Mouse (Mus musculus): Measurements from ENCODE around the gene Tifa. TPM values are rescaled to one million over a fixed set of nuclear protein-coding genes. Genes with fewer than 3 reads are reported as not detected.
A peak's percentile ranks its signal among the peaks of the same experiment; 100 is the strongest.

Gene Tifa
- polyA plus RNA-seq, 1 experiment from 2014 or later = 3.1 TPM

DNA sequence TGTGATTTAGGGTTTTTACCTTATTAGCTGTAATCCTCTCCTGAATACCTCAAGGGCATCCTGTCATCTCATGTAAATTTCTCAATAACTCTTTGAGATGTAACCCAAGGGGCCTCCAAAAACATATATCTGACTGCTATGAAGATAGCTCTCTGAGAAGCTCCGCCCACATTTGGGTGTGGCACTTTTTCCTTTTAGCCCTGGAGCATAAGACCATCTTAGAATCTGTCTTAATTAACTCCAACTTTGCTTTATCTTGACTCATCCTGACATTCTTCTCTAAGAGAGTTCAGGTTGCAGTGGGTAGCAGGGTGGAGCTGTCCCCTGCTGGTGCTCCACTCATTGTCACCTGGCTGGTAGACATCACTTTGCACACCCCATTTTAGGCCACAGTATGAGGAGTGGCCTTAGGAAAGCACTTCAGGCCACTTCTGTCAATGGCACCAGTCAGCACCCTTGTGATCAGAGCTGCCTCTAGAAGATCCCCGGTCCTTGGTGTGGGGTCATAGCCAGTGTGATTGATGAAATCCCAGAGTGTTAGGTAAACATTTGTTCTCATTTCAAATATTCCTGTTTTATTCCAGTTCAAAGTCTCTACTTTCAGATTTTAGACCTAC is 53.8 kb downstream of the Tifa start:
- Histone ChIP-seq H3K9me3 (replicated peaks; ENCODE audit: control insufficient read depth, low read length, poor library complexity, severe bottlenecking) (no peaks in the 10 kb centered on the region; the same call in 1 of the 2 replicates), H3K27ac (ENCODE audit: low read length) (no peak overlapping the region), H3K36me3 (ENCODE audit: control insufficient read depth, insufficient read depth, low read length) (no peaks in the 10 kb centered on the region), H3K4me1 (ENCODE audit: control insufficient read depth, insufficient read depth, low read length) (no peaks in the 10 kb centered on the region; the same call in 1 of the 2 replicates), H3K9ac (ENCODE audit: low read depth, low read length) (no peak overlapping the region), H3K4me3 (ENCODE audit: low read depth, low read length) (no peak overlapping the region), H3K4me2 (ENCODE audit: low read length) (no peak overlapping the region), H3K27me3 (ENCODE audit: control insufficient read depth, insufficient read depth, low read depth, low read length) (no peaks in the 10 kb centered on the region)
- 83% methylated on average over 2 of the region's 2 CpGs for WGBS
- no peak for ATAC-seq

DNA sequence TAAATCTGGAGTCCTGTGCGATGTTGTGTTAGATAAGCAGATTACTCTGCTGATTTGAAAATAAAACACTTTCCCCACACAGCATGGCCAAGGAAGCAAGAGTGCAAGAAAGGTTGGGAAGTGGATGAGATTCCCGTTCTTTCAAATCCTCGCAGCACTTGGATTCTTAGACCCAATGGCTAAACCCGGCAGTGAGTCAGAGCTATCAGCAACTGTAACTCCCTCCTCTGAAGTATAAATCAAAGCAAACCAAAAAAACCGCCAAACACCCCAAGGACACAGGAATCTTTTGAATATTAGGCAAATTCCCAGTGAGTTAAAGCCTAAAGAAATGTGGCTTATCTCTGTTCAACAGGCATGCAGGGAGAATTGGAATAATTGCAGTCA is 54.3 kb downstream of the Tifa start:
- Histone ChIP-seq H3K9me3 (replicated peaks; ENCODE audit: control insufficient read depth, low read length, poor library complexity, severe bottlenecking) (no peaks in the 10 kb centered on the region; the same call in 1 of the 2 replicates), H3K4me3 (ENCODE audit: low read depth, low read length) (no peak overlapping the region), H3K9ac (ENCODE audit: low read depth, low read length) (no peak overlapping the region), H3K4me1 (ENCODE audit: control insufficient read depth, insufficient read depth, low read length) (no peaks in the 10 kb centered on the region), H3K36me3 (ENCODE audit: control insufficient read depth, insufficient read depth, low read length) (no peaks in the 10 kb centered on the region), H3K27me3 (ENCODE audit: control insufficient read depth, insufficient read depth, low read depth, low read length) (no peaks in the 10 kb centered on the region), H3K4me2 (ENCODE audit: low read length) (no peak overlapping the region), H3K27ac (ENCODE audit: low read length) (no peak overlapping the region)
- 86% methylated on average over 5 of the region's 5 CpGs for WGBS
- ATAC-seq = no peak

- no peak for ATAC-seq
- no peak overlapping the region for H3K4me2 ChIP-seq (ENCODE audit: low read length)
- no peaks in the 10 kb centered on the region for H3K4me1 ChIP-seq (ENCODE audit: control insufficient read depth, insufficient read depth, low read length)
- no peak overlapping the region for H3K4me3 ChIP-seq (ENCODE audit: low read depth, low read length)
- no peak overlapping the region for H3K27ac ChIP-seq (ENCODE audit: low read length)
- no peaks in the 10 kb centered on the region for H3K36me3 ChIP-seq (ENCODE audit: control insufficient read depth, insufficient read depth, low read length)
- H3K27me3 ChIP-seq (ENCODE audit: control insufficient read depth, insufficient read depth, low read depth, low read length) = no peaks in the 10 kb centered on the region
- 84% methylated on average over 11 of the region's 11 CpGs for WGBS
- no peak overlapping the region for H3K9ac ChIP-seq (ENCODE audit: low read depth, low read length)
- no peaks in the 10 kb centered on the region; the same call in 1 of the 2 replicates for H3K9me3 ChIP-seq (replicated peaks; ENCODE audit: control insufficient read depth, low read length, poor library complexity, severe bottlenecking)
Measured at GRCm38 (mm10) chr3:127848088-127848808, 58.6 kb downstream of the Tifa start.

DNA sequence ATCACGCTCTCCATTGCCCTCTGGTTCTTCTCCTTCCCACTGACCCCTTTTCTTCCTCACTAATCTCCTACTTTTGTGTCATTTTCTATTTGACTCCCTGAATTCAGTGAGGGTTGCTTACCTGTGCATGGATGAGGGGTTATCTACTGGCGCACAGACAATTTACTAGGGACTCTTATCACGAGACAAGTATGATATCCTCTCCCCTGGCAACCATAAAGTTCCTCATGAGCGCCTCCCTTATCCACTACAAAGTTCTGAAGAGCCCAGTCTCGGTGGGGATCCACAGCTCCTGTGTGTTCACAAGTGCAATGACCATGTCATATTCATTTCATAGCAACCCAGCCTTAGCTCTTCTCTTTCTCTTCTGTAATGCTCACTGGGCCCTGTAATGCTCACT is 60.3 kb downstream of the Tifa start:
- Histone ChIP-seq H3K36me3 (ENCODE audit: control insufficient read depth, insufficient read depth, low read length) (no peaks in the 10 kb centered on the region), H3K27me3 (ENCODE audit: control insufficient read depth, insufficient read depth, low read depth, low read length) (no peaks in the 10 kb centered on the region), H3K27ac (ENCODE audit: low read length) (no peak overlapping the region), H3K4me2 (ENCODE audit: low read length) (no peak overlapping the region), H3K4me3 (ENCODE audit: low read depth, low read length) (no peak overlapping the region), H3K9me3 (replicated peaks; ENCODE audit: control insufficient read depth, low read length, poor library complexity, severe bottlenecking) (no peaks in the 10 kb centered on the region; the same call in 1 of the 2 replicates), H3K4me1 (ENCODE audit: control insufficient read depth, insufficient read depth, low read length) (peaks cover 5% of the 10 kb centered on the region; the same call in 1 of the 2 replicates), H3K9ac (ENCODE audit: low read depth, low read length) (no peak overlapping the region)
- ATAC-seq = no peak
- WGBS = 71% methylated on average over 5 of the region's 5 CpGs

DNA sequence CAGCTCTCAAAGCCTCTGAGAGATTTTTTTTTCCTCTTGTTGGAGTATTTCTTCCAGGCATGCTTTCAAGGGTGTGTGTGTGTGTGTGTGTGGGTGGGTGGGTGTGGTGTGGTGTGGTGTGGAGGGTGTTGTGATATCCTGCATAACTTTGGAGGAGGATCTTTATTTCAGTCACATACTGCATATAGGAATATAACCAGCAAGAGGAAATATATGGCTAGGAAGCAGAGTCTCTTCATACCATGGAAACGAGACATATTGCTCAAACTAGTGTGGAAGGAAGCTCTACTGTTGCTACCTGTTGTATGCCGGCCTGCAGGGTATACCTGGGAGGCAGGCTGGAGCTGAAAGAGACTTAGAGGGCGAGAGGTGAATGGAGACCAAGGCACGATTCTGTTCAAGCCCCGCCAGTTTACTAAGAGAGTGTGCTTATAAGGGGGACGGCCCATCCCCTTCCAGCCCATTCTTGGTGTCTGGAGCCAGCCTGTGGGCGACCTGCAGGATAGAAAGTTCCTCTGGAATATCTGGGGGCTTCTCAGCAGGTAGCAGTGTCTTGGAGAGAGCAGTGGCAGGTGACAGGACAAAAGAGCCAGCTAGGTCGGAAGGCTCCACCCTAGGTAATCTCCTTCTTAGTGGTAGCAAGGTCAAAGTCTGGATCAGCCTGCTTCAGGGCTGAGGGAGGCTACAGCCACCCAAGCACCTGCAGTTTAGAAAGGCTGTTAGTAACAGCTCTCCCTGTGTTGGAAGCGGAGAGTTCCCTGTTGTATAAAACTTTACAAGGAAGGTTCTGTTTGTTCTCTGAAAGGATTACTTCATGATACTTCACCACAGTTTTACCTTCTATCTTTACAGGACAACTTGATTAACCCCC is 61.4 kb downstream of the Tifa start:
- no peak for ATAC-seq

DNA sequence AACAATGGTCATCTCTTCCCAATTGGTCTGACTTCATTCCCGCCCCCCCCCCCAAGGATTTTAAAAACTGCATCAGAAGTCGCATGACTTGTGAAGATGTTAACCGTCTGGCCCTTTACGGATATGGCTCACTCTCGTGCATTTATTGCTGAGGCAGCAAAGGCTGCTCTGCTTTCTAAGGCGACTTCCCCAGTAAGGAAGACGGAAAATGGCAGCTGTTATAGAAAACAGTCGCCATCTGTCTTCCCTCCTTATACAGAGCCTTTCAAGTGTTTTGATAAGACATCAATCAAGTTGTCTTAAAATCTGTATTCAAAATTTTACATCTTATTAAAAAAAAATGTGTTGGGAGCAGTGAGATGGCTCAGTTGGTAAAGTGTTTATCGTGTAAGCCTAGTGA is 63.1 kb downstream of the Tifa start:
- H3K4me3 ChIP-seq (ENCODE audit: low read depth, low read length) = no peak overlapping the region
- WGBS = 83% methylated on average over 9 of the region's 9 CpGs
- ATAC-seq = no peak
- H3K4me2 ChIP-seq (ENCODE audit: low read length) = no peak overlapping the region
- H3K9me3 ChIP-seq (replicated peaks; ENCODE audit: control insufficient read depth, low read length, poor library complexity, severe bottlenecking) = no peaks in the 10 kb centered on the region
- H3K27me3 ChIP-seq (ENCODE audit: control insufficient read depth, insufficient read depth, low read depth, low read length) = no peaks in the 10 kb centered on the region
- H3K9ac ChIP-seq (ENCODE audit: low read depth, low read length) = no peak overlapping the region
- no peak overlapping the region for H3K27ac ChIP-seq (ENCODE audit: low read length)
- peaks cover 5% of the 10 kb centered on the region; the same call in 1 of the 2 replicates for H3K4me1 ChIP-seq (ENCODE audit: control insufficient read depth, insufficient read depth, low read length)
- H3K36me3 ChIP-seq (ENCODE audit: control insufficient read depth, insufficient read depth, low read length) = no peaks in the 10 kb centered on the region

More for the DNA sequence above, 61.4 kb downstream of the Tifa start:
- Histone ChIP-seq H3K27me3 (ENCODE audit: control insufficient read depth, insufficient read depth, low read depth, low read length) (no peaks in the 10 kb centered on the region), H3K4me2 (ENCODE audit: low read length) (no peak overlapping the region), H3K27ac (ENCODE audit: low read length) (no peak overlapping the region), H3K4me3 (ENCODE audit: low read depth, low read length) (no peak overlapping the region), H3K9me3 (replicated peaks; ENCODE audit: control insufficient read depth, low read length, poor library complexity, severe bottlenecking) (no peaks in the 10 kb centered on the region; the same call in 1 of the 2 replicates), H3K9ac (ENCODE audit: low read depth, low read length) (no peak overlapping the region), H3K36me3 (ENCODE audit: control insufficient read depth, insufficient read depth, low read length) (no peaks in the 10 kb centered on the region), H3K4me1 (ENCODE audit: control insufficient read depth, insufficient read depth, low read length) (peaks cover 5% of the 10 kb centered on the region; the same call in 1 of the 2 replicates)
- 49% methylated on average over 9 of the region's 9 CpGs for whole genome bisulfite sequencing

GRCm38 (mm10) chr3:127853431-127854206 is 64.0 kb downstream of the Tifa start:
- Histone ChIP-seq H3K4me3 (ENCODE audit: low read depth, low read length) (no peak overlapping the region), H3K4me1 (ENCODE audit: control insufficient read depth, insufficient read depth, low read length) (peaks cover 5% of the 10 kb centered on the region; the same call in 1 of the 2 replicates), H3K9me3 (replicated peaks; ENCODE audit: control insufficient read depth, low read length, poor library complexity, severe bottlenecking) (no peaks in the 10 kb centered on the region), H3K4me2 (ENCODE audit: low read length) (peak overlapping the region; percentile 38), H3K9ac (ENCODE audit: low read depth, low read length) (peak overlapping the region; percentile 21; the same call in 1 of the 2 replicates), H3K36me3 (ENCODE audit: control insufficient read depth, insufficient read depth, low read length) (no peaks in the 10 kb centered on the region), H3K27ac (ENCODE audit: low read length) (no peak overlapping the region), H3K27me3 (ENCODE audit: control insufficient read depth, insufficient read depth, low read depth, low read length) (no peaks in the 10 kb centered on the region)
- WGBS = 10% methylated on average over 15 of the region's 15 CpGs
- ATAC-seq = peak; percentile 90

- no peak overlapping the region for H3K9ac ChIP-seq (ENCODE audit: low read depth, low read length)
- no peaks in the 10 kb centered on the region for H3K4me1 ChIP-seq (ENCODE audit: control insufficient read depth, insufficient read depth, low read length)
- H3K9me3 ChIP-seq (replicated peaks; ENCODE audit: control insufficient read depth, low read length, poor library complexity, severe bottlenecking) = no peaks in the 10 kb centered on the region
- WGBS = 94% methylated on average over 11 of the region's 11 CpGs
- no peaks in the 10 kb centered on the region for H3K27me3 ChIP-seq (ENCODE audit: control insufficient read depth, insufficient read depth, low read depth, low read length)
- H3K36me3 ChIP-seq (ENCODE audit: control insufficient read depth, insufficient read depth, low read length) = no peaks in the 10 kb centered on the region
- H3K4me3 ChIP-seq (ENCODE audit: low read depth, low read length) = no peak overlapping the region
- H3K4me2 ChIP-seq (ENCODE audit: low read length) = no peak overlapping the region
- no peak for ATAC-seq
- H3K27ac ChIP-seq (ENCODE audit: low read length) = no peak overlapping the region
Measured at GRCm38 (mm10) chr3:127861340-127861739, 71.7 kb downstream of the Tifa start.
